Comparison of ENCODE assay signal across 12 mouse cellular contexts in genomic region chr19:32761162-32761561, GRCm38 (mm10). TPM values are rescaled to one million over a fixed set of nuclear protein-coding genes. Genes with fewer than 3 reads are reported as not detected.
DNase-seq lines count a peak whose midpoint lies in the region; ATAC-seq and TF ChIP-seq lines count a peak whose summit lies in the region.
"Had no signal": no experiment of that assay in that cellular context is flagged by ENCODE, and none has a peak within 500 bp of the region (broad histone marks: within the 10 kb centered on the region; RNA-seq: fewer than 3 reads in every experiment).

No protein-coding gene starts in this region.

- intact Hi-C loops in gastrocnemius, adult 2 months (cut with DNase I) = no loop called here

- H3K9ac ChIP-seq in lung, embryonic 16.5 days (ENCODE audit: low read length) = no peak overlapping the region
- H3K9ac ChIP-seq in liver, embryonic 12.5 days = no peak overlapping the region
- H3K9ac ChIP-seq in stomach, postnatal 0 days (ENCODE audit: low read length) = no peak overlapping the region

- TF ChIP-seq CTCF in gastrocnemius, adult 2 months (IDR thresholded peaks at IDR 0.05) = no peak
- TF ChIP-seq CTCF in stomach, postnatal 0 days (IDR thresholded peaks at IDR 0.05; ENCODE audit: low read depth) = no peak

- WGBS in lung, embryonic 16.5 days = 58% methylated on average over 4 of the region's 4 CpGs
- 60% methylated on average over 4 of the region's 4 CpGs for WGBS in liver, embryonic 12.5 days (ENCODE audit: insufficient replicate concordance)
- WGBS in stomach, postnatal 0 days = 55% methylated on average over 4 of the region's 4 CpGs

- H3K4me1 ChIP-seq in lung, embryonic 16.5 days (replicated peaks; ENCODE audit: control insufficient read depth, insufficient read depth, low read length) = peaks cover 10% of the 10 kb centered on the region
- H3K4me1 ChIP-seq in liver, embryonic 12.5 days = peaks cover 30% of the 10 kb centered on the region
- H3K4me1 ChIP-seq in stomach, postnatal 0 days (replicated peaks; ENCODE audit: control insufficient read depth, insufficient read depth) = no peaks in the 10 kb centered on the region

- no peak for TF ChIP-seq EP300 in stomach, postnatal 0 days (optimal IDR thresholded peaks at IDR 0.05)

- H3K27ac ChIP-seq in gastrocnemius, adult 2 months = peak overlapping the region; percentile 98
- no peak overlapping the region for H3K27ac ChIP-seq in lung, embryonic 16.5 days (ENCODE audit: low read length)
- no peak overlapping the region for H3K27ac ChIP-seq in liver, embryonic 12.5 days
- no peak overlapping the region for H3K27ac ChIP-seq in stomach, postnatal 0 days (replicated peaks)
- H3K27ac ChIP-seq: liver, embryonic 13.5 days had no signal

- no peak for DNase-seq in gastrocnemius, adult 2 months
- DNase-seq in gastrocnemius, adult 18-20 months (ENCODE audit: low spot score) = no peak
- no peak for DNase-seq in lung, adult 18-20 months
- no peak for DNase-seq in stomach, postnatal 0 days (ENCODE audit: low spot score)
- no peak for DNase-seq in right cerebral cortex, adult 2 months (ENCODE audit: low spot score in 2 of 2)
- no peak for DNase-seq in kidney, postnatal 25 days
- DNase-seq: cerebellum, adult 11-12 months; liver, embryonic 13.5 days; thymus, postnatal 36 days had no signal

- H3K27me3 ChIP-seq in lung, embryonic 16.5 days (ENCODE audit: control insufficient read depth, insufficient read depth, low read depth, low read length) = no peaks in the 10 kb centered on the region
- no peaks in the 10 kb centered on the region for H3K27me3 ChIP-seq in liver, embryonic 12.5 days (replicated peaks)
- no peaks in the 10 kb centered on the region for H3K27me3 ChIP-seq in stomach, postnatal 0 days (ENCODE audit: control insufficient read depth, insufficient read depth, low read length)
- H3K27me3 ChIP-seq: liver, embryonic 13.5 days had no signal

- H3K4me3 ChIP-seq in gastrocnemius, adult 2 months = peak overlapping the region; percentile 80
- H3K4me3 ChIP-seq in lung, embryonic 16.5 days (ENCODE audit: low read length) = peak overlapping the region; percentile 31; the same call in 1 of the 2 replicates
- no peak overlapping the region for H3K4me3 ChIP-seq in liver, embryonic 12.5 days
- H3K4me3 ChIP-seq in stomach, postnatal 0 days (ENCODE audit: low read depth, low read length) = peak overlapping the region; percentile 99; the same call in 1 of the 2 replicates

- peak overlapping the region; percentile 38 for H3K4me2 ChIP-seq in lung, embryonic 16.5 days (ENCODE audit: low read depth, low read length)
- 0 out of 2 replicates have a peak overlapping the region, but pooled peaks have one; percentile 18 for H3K4me2 ChIP-seq in liver, embryonic 12.5 days
- H3K4me2 ChIP-seq in stomach, postnatal 0 days (replicated peaks; ENCODE audit: low read depth) = peak overlapping the region; percentile 53

- peaks cover 2% of the 10 kb centered on the region; the same call in 1 of the 2 replicates for H3K36me3 ChIP-seq in lung, embryonic 16.5 days (ENCODE audit: control insufficient read depth, insufficient read depth, low read length)
- H3K36me3 ChIP-seq in liver, embryonic 12.5 days = peaks cover 9% of the 10 kb centered on the region; the same call in 1 of the 2 replicates
- no peaks in the 10 kb centered on the region for H3K36me3 ChIP-seq in stomach, postnatal 0 days (ENCODE audit: control insufficient read depth, insufficient read depth, low read length)

- no peak for ATAC-seq in lung, embryonic 16.5 days (ENCODE audit: low read depth)
- no peak for ATAC-seq in liver, embryonic 12.5 days
- ATAC-seq in stomach, postnatal 0 days (ENCODE audit: low FRiP score, low TSS enrichment) = no peak
- ATAC-seq: inflammation-experienced regulatory T-cells, adult 6 months had no signal

- H3K9me3 ChIP-seq in lung, embryonic 16.5 days (ENCODE audit: control insufficient read depth, low read length) = no peaks in the 10 kb centered on the region
- H3K9me3 ChIP-seq in liver, embryonic 12.5 days (replicated peaks) = no peaks in the 10 kb centered on the region
- no peaks in the 10 kb centered on the region for H3K9me3 ChIP-seq in stomach, postnatal 0 days (ENCODE audit: control insufficient read depth, low read length)
- H3K9me3 ChIP-seq: liver, embryonic 13.5 days had no signal

RNA-seq across cellular contexts. Expression of gene Pten, which starts 3.9 kb away (rescaled TPM):
- 10 to 100 TPM; 35.2 to 36.9 TPM for total RNA-seq in gastrocnemius, adult 2 months (2021)
- 10 to 100 TPM; 28.4 to 32.2 TPM for total RNA-seq in gastrocnemius, adult 18-20 months (2021)
- polyA plus RNA-seq in lung, embryonic 16.5 days (2015; fragmentation: Nextera tagmentation; extraction: Ambion mirVana) = 9.1 and 9.5 TPM in 2 replicates
- polyA plus RNA-seq in liver, embryonic 12.5 days (2016; fragmentation: Nextera tagmentation; extraction: Ambion mirVana) = 5.4 and 5.9 TPM in 2 replicates
- polyA plus RNA-seq in stomach, postnatal 0 days (2015; fragmentation: Nextera tagmentation; extraction: Ambion mirVana) = 7.2 and 8.1 TPM in 2 replicates

RNA-seq across cellular contexts. Expression of gene Atad1, which starts 21.6 kb away (rescaled TPM):
- total RNA-seq in gastrocnemius, adult 2 months (2021) = 10 to 100 TPM; 55.3 to 71.6 TPM
- total RNA-seq in gastrocnemius, adult 18-20 months (2021) = 10 to 100 TPM; 54.6 to 58.7 TPM
- polyA plus RNA-seq in lung, embryonic 16.5 days (2015; fragmentation: Nextera tagmentation; extraction: Ambion mirVana) = 57.9 and 62.8 TPM in 2 replicates
- polyA plus RNA-seq in liver, embryonic 12.5 days (2016; fragmentation: Nextera tagmentation; extraction: Ambion mirVana) = 32.2 and 32.3 TPM in 2 replicates
- 42.2 and 42.6 TPM in 2 replicates for polyA plus RNA-seq in stomach, postnatal 0 days (2015; fragmentation: Nextera tagmentation; extraction: Ambion mirVana)
